Mouse (Mus musculus): ENCODE measurements around the gene Fbxw9.
"Not testable (repeated sequence)": the region's sequence is repeated elsewhere in the genome, so short reads cannot be mapped to it uniquely, and the experiment has no call there.

Fbxw9 gene

GRCm38 (mm10) chr8:85037366-85037680, 22.5 kb upstream of the Fbxw9 start:
- no peak for DNase-seq (ENCODE audit: low spot score in 2 of 2)

DNA sequence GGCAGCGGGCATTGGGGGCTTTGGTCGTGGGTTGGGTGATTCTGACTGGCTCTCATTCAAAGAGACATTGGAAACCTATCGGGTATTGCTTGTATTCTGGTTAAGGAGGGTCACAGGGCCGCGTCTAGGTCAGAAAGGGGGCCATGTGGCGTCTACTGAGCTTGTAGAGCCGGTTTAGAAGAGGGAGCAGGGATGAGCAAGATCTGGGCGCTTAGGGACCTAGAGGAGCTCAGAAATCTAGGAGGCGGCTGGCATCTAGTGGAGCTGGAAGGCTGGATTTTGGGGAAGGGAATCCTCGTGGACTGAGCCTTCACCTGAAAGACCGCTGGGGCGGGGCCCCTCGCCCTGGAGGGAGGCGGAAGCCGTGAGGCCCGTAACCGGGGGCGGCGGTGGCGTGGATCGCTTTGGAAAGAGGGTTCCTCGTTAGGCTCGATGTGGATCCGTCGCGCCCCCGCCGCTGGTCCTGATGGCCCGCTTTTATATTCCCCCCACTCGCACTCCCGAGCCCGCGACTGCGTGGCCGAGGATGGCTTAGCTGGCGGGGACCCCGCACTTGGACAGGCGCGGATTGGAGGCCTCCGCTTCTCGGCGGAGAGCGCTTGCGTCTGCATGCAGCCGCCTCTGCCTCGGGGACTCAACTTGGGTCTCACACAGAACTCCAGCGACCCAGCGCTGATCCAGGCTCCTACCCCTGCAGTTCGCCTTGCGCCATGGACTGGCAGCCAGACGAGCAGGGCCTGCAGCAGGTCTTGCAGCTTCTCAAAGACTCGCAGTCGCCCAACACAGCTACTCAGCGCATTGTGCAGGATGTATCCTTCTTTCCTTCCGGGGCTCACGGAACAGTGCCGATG, 21.9 kb upstream of the Fbxw9 start:
- DNase-seq (ENCODE audit: low spot score in 2 of 2) = peak in 1 of 2 experiments; percentile 49

DNA sequence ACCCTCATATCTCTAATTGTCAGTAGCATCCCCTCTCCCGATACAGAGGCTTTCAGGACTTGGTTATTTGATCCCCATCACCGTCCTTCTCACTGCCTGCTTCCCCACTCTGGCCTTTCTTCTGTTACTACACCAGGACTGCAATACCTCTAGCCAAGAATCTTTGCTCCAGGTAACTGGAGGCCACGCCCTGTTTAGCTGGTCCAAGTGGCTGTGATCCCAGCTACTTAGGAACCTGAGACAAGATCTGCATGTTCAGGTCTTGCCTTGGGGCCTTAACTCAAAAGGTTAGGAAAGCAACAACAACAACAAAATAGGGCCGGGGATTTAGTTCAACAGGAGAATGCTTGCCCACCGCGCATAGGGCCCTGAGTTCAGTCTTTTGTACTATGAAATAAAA, 16.2 kb upstream of the Fbxw9 start:
- DNase-seq (ENCODE audit: low spot score in 2 of 2) = no peak

GRCm38 (mm10) chr8:85057367-85057766, 2.5 kb upstream of the Fbxw9 start:
- no peak for DNase-seq (ENCODE audit: low spot score in 2 of 2)

GRCm38 (mm10) chr8:85062603-85063002, 2.7 kb downstream of the Fbxw9 start:
- DNase-seq (ENCODE audit: low spot score in 2 of 2) = no peak

DNA sequence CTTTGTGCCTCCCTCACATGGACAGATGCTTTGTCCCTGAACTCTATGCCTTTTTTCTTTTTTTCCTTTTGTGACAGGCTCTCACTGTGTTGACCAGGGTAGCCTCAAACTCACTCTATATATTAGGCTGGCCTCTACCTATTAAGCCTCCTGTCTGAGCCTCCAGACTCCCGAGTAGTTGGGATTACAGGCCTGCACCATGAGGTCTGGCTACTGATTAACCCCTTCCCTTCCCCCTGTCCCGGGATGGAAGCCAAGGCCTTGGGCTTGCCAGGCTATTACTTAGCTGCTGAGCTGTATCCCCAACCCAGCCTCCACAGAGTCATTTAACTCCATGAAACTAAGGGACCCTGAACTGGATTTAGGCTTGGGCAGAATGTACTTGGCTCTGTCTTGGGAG, 5.4 kb downstream of the Fbxw9 start:
- DNase-seq (ENCODE audit: low spot score in 2 of 2) = no peak

DNA sequence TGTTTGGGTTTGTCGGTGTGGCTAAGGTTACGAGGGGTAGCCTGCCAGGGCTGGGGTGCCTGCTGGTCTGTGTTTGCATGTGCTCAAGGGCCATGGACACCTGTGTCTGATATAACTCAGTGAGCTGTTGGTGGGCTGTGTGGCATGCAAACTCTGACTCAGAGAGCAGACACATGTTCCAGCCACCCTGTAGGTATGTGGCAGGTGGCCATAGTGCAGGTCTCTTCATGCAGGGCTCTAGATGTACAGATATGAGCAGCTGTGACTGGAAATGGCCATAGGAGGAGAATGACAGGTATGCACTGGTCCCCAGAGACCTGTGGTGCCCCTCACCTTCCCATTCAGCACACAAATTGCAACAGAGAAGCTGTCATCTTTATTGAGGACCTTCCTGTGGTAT, 7.3 kb downstream of the Fbxw9 start:
- DNase-seq (ENCODE audit: low spot score in 2 of 2) = no peak

DNA sequence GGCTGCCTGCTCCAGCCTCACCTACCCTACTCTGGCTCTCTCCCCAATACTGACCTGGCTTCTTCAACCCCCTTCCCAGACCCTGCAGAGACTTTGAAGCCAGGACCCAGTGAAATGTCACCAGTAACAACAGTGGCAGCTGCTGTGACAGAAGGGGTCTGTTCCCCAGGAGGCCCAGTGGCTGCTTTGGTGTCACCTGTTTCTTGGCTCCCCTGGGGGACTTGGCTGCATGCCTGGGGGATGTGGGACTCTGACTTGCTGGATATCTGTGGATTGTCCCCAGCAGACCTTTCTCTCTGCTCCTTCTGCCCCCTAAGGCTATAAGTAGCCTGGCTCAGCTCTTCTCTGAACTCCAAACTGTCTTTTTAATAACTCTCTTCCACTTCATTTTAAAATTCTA, 8.1 kb downstream of the Fbxw9 start, which contains the start of gene Gm5741:
TSS of gene Gm5741 (minus strand) at position 1 of the 400 bp plus-strand sequence.
- DNase-seq (ENCODE audit: low spot score in 2 of 2) = no peak

DNA sequence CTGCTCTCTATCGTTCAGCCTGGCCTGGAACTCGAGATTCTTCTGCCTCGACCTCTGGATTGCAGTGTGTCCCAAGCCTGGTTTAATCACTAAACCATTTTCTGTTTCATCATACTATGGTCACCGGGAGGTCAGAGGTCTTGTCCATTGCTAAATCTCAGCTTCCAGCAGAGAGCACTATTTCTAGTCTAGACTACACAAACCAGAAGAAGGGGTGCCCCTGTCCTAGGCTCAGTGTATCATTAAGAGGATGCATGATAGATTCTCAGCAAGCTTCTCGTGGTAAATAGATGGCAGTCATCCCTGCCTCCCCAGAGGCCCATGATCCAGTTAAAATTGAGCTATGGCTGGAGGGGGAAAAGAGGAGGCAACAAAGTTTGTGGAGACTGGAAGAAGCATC, 11.2 kb downstream of the Fbxw9 start:
- DNase-seq (ENCODE audit: low spot score in 2 of 2) = no peak

DNA sequence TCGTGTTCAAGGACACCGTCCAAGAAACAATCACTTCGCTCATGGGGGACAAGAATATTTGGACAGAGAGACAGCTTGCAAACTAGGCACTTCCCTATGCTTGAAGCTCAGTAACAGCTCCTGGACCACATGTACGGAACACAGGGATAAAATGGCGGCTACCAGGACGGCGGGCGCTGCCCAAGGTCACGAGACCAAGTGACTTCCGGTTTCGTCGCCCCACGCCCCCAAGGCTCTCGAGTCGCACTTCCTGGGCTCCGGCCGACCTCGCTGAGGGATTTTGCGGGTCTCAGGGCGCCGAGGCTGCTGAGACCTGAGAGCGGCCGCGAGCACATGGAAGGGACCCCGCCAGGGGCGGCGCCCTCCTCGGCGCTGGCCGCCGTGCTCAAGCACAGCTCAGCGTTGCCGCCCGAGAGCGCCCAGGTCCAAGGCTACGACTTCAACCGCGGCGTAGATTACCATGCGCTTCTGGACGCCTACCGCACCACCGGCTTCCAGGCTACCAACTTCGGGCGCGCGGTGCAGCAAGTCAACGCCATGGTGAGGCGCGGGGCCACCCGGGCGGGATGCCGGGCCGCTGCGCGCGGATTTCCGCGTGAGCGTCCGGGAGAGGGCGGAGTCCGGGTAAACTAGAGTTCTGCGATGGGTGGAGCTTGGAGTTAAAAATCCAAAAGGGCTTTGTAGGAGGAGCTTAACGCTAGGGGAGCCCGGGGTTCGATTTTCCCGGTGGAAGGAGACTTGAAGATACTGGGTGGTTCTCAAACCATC, 11.8 kb downstream of the Fbxw9 start, which contains the start of gene Dhps:
TSS of gene Dhps (plus strand) at position 244 of the 768 bp plus-strand sequence.
- peak; percentile 80 to 93 for DNase-seq (ENCODE audit: low spot score in 2 of 2)

GRCm38 (mm10) chr8:85072364-85072929, 12.6 kb downstream of the Fbxw9 start:
- no peak for DNase-seq (ENCODE audit: low spot score in 2 of 2)

GRCm38 (mm10) chr8:85073041-85073612, 13.3 kb downstream of the Fbxw9 start:
- DNase-seq (ENCODE audit: low spot score in 2 of 2) = no peak

GRCm38 (mm10) chr8:85074167-85074566, 14.3 kb downstream of the Fbxw9 start:
- DNase-seq (ENCODE audit: low spot score in 2 of 2) = no peak

DNA sequence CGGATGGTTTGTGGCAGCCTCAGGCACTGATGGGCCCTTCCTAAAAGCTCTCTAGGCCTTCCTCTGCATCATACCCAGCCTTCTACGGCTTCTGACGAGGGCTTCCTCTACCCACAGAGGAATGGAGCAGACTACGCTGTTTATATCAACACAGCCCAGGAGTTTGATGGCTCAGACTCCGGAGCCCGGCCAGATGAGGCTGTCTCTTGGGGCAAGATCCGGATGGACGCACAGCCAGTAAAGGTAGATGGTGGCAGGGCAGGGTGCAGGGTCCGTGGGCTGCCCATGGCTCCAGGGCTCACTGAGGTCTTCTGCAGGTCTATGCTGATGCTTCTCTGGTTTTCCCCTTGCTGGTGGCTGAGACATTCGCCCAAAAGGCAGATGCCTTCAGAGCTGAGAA, 14.8 kb downstream of the Fbxw9 start:
- DNase-seq (ENCODE audit: low spot score in 2 of 2) = no peak

- DNase-seq (ENCODE audit: low spot score in 2 of 2) = no peak
Observed at GRCm38 (mm10) chr8:85076001-85076400, 16.1 kb downstream of the Fbxw9 start.

DNA sequence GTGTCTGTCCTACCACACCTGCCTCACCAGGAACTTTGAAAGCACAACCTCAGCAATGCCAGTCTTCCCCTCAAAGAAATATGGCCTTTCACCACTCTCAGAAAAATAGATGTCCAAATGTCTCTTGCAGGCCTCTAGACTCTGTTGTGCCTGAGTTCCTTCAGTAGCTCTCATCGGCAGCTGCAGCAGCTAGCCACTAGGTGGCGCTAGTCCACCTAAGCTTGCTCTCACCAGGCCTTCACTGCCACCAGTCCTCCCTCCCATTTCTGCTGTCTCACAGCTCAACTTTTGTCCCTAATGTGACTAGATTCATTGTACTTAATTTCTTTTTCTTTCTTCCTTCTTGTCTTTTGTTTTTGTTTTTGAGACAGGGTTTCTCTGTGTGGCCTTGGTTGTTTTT, 17.1 kb downstream of the Fbxw9 start:
- DNase-seq (ENCODE audit: low spot score in 2 of 2) = peak in 1 of 2 experiments; percentile 88

GRCm38 (mm10) chr8:85080214-85080531, 20.3 kb downstream of the Fbxw9 start:
- DNase-seq (ENCODE audit: low spot score in 2 of 2) = no peak

DNA sequence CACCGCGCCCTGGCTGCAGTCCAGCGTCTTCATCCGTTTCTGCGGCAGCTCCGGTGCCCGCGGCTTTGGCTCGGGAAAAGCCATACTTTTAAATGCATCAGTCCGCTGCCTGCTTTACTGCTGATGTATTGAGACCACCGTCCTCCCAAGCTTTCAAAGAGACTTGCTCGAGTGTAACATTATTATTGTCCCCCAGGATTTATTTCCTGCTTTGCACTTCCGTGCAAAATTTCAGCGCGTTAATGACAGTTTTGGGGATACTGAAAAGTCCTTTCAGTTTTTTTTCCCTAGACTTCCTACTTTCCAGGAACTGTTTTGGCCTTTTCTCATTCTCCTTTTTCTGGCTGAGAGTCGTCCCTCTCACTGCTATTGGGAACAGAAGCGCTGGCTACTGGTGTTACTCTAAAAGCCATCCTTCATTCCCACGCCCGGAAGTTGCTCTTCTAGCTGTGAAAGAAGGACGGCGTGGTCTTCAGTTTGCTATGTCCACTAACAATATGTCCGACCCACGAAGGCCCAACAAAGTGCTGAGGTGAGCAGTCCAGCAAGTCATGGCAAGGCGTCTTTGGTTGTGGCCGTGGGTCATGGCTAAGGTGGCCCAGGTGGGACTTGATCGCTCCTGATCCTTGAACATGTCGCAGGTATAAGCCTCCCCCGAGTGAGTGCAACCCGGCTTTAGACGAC, 20.8 kb downstream of the Fbxw9 start, which contains the start of gene Wdr83os:
TSS of gene Wdr83os (plus strand) at position 209 of the 684 bp plus-strand sequence.
- peak in 1 of 2 experiments; percentile 58 for DNase-seq (ENCODE audit: low spot score in 2 of 2)

DNA sequence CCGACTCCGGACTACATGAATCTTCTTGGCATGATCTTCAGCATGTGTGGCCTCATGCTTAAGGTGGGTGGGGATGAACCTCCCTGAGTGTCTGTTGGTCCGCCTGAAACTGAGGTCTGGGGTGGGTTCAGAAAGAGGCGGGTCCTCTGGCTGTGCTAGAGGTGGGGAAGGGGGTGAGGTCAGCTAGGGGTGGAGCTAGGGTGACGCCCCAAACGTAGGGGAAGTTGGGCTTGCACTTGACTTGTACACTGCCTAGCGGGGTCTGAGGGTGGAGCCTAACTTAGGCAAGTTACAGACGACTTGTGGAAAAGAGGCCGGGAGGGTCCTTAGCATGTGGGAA, 21.3 kb downstream of the Fbxw9 start, which contains the start of gene Wdr83:
TSS of gene Wdr83 (minus strand) at position 91 of the 340 bp plus-strand sequence.
- no peak for DNase-seq (ENCODE audit: low spot score in 2 of 2)

GRCm38 (mm10) chr8:85082169-85082568, 22.3 kb downstream of the Fbxw9 start:
- DNase-seq (ENCODE audit: low spot score in 2 of 2) = not testable (repeated sequence)

DNA sequence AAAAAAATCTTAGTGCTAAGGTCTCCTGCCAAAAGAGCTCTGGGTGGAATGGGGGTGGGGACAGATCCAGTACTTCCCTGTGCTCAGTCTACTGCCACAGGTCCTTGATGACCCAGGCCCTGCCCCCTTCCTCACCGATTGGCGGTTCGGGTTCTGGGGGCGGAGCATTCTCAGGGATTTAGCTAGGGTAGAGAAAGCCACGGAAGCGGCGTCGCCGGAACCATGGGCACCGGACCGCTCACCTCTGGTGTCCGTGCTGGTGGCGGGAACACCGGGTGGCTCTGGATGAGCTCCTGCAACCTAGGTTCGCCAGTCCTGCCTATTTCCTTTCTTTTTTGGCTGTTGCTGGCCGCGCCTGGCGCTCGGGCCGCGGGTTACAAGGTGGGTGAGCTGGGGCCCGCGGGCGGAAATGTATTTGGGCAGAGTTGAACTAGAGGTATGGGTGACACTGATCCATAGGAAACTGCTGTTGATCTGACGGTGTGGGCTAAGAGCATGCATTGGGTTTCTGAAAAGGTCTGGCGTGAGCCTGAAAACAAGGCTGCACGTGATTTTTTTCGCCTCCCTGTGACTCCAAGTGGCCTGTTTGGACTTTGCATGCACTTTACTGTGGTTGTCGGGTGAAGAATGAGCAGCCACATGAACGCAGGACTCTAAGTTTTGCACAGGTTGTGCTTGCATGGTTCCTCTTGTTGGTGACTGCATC, 23.4 kb downstream of the Fbxw9 start, which contains the start of gene Man2b1:
TSS of gene Man2b1 (plus strand) at position 163 of the 706 bp plus-strand sequence.
- DNase-seq (ENCODE audit: low spot score in 2 of 2) = peak; percentile 68 to 91

Measured in left cerebral cortex, adult 9 months (tissue).